Mouse (Mus musculus): Measurements from ENCODE around the gene Fiz1.

The Fiz1 gene

GRCm38 (mm10) chr7:5014251-5015117, at the start of gene Fiz1, which contains the start of gene Zfp524:
Gene Fiz1, minus strand, starts transcription at chr7:5014697.
Gene Zfp524, plus strand, starts transcription at chr7:5014415.
- DNase-seq (ENCODE audit: extremely low spot score, low read depth, low spot score), result peak; percentile 95

DNA sequence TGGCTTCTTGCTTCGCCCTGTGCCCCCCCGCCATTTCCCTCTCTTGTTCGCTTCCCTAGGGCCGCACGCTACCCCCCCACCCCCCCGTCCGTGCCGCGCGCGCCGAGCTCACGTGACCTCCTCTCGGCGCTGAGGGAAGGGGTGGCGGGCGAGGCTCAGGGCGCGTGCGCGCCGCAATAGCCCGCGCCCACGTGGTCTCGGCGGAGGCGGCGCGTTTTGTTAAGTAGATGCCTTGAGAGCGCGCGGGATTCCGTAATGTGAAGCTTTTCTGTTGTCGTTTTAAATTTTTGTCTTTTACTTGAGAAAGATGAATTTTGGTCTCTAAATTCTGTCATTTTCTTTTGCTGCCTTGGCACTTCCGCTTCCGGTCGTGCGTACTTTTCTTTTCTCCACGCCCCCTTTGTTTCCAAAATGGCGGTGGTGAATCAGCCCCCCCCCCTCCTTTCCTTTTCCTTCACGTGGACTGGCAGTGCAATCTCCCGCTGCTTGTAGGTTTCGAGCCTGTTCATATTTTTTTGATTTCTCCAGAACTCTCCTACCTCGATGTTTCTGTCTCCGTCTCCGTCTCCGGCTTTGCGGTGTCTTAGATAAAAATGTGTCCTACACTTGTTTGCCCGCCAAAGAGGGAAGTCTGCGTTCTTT, 48.0 kb upstream of the Fiz1 start:
- peak; percentile 82 for DNase-seq (ENCODE audit: extremely low spot score, low read depth, low spot score)

GRCm38 (mm10) chr7:5061774-5062359, 47.4 kb upstream of the Fiz1 start, which contains the start of gene U2af2:
Gene U2af2, plus strand, starts transcription at chr7:5062143.
- DNase-seq (ENCODE audit: extremely low spot score, low read depth, low spot score), result no peak

- peak; percentile 99 for DNase-seq (ENCODE audit: extremely low spot score, low read depth, low spot score)
Measured at GRCm38 (mm10) chr7:5060944-5061773, 46.7 kb upstream of the Fiz1 start.

- no peak for DNase-seq (ENCODE audit: extremely low spot score, low read depth, low spot score)
Measured at GRCm38 (mm10) chr7:5060239-5060731, 45.8 kb upstream of the Fiz1 start.

DNA sequence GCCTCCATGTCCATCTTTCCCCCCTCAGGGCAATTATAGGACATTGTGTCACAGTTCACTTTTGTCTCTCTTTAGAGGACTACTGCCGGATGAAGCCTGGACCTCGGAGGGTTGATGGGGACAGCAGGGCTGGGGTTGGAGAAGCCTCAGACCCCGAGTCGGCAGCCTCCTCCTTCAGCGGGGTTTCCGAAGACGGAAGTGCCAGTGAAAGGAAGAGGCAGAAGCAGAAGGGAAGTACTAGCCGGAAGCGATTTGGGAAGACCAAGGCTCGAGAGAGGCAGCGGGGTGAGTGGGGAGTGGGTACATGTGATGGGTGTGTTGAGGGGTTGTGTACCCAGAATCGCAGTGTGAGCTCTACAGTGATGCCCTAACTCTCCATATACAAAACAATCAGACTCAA, 44.9 kb upstream of the Fiz1 start:
- no peak for DNase-seq (ENCODE audit: extremely low spot score, low read depth, low spot score)

DNA sequence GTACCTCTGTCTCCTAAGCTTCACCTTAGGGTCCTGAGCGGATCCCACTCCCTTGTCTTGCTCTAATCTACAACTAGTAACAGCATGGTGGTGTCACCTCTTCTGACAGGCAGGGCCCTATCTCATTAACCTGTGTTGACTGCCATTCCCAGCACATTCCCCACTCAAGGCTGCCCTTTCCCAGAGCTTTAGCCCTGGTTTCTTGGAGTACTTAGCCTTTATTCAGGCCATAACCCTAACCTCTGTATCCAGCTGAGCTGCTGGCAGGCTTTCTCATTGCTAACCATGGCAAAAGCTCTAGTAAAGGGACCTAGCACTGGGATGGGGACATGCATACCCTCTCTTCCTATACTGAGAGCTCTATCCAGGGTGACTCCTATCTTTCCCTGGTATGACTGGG, 44.1 kb upstream of the Fiz1 start:
- DNase-seq (ENCODE audit: extremely low spot score, low read depth, low spot score), result no peak

DNA sequence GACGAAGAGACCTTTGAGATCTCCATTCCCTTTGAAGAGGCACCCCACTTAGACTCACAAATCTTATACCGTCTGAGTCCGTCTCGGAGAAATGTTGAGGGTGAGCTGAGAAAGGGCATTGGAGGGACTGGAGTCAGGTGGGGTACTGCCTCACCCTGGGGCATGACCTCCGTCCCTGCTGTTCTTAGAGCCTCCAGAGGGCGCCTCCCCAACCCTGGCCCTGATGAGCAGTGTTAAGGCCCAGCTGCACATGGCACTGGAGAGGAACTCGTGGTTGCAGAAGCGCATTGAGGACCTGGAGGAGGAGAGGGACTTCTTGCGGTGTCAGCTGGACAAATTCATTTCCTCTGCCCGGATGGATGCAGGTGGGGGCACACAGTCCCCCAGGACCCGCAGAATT, 43.3 kb upstream of the Fiz1 start:
- no peak for DNase-seq (ENCODE audit: extremely low spot score, low read depth, low spot score)

- DNase-seq (ENCODE audit: extremely low spot score, low read depth, low spot score), result no peak
Measured at GRCm38 (mm10) chr7:5057381-5057780, 42.9 kb upstream of the Fiz1 start.

GRCm38 (mm10) chr7:5056651-5057263, 42.3 kb upstream of the Fiz1 start:
- no peak for DNase-seq (ENCODE audit: extremely low spot score, low read depth, low spot score)

DNA sequence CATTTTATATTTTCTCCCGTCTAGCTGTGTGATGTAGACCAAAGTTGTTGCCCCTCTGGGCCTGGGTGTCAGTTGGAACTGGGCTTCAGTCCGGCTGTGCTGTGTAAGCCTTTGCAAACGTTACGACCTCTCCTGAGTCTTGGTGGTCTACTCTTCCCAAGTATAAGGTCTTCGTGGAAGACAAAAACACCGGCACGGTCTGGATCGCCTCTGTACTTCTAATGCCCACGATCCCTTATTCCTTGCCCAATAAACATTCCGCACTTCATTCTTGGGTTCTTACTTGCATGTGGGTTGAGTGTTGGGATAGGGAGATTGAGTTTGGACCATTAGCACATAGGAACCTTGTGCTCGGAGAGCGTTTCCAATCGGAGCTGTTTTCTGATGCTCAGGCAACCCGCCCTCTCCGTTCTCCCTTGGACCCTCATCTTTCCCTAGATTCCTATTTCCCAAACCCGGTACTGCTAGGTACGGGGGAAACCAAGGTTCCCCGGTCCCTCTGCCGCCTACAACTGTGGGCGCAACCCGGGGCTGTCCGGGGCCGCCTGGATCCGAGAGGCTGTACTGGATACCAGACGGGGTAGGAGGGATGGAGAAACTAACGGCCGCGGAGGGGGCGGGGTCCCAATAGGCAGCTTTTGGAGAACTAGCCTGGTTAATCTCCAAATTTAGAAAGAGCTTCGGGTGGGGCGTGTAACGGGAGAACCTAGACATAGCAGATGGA, 39.1 kb upstream of the Fiz1 start:
- DNase-seq (ENCODE audit: extremely low spot score, low read depth, low spot score), result no peak

DNA sequence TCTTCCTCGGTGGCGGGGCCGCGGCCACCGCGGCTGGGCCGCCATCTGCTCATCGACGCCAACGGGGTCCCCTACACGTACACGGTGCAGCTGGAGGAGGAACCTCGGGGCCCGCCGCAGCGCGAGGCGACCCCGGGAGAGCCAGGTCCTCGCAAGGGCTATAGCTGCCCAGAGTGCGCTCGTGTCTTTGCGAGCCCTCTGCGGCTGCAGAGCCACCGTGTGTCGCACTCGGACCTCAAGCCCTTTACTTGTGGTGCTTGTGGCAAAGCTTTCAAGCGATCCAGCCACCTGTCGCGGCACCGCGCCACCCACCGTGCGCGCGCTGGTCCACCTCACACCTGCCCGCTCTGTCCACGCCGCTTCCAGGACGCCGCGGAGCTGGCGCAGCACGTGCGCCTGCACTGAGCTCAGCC, 38.4 kb upstream of the Fiz1 start:
- DNase-seq (ENCODE audit: extremely low spot score, low read depth, low spot score), result no peak

DNA sequence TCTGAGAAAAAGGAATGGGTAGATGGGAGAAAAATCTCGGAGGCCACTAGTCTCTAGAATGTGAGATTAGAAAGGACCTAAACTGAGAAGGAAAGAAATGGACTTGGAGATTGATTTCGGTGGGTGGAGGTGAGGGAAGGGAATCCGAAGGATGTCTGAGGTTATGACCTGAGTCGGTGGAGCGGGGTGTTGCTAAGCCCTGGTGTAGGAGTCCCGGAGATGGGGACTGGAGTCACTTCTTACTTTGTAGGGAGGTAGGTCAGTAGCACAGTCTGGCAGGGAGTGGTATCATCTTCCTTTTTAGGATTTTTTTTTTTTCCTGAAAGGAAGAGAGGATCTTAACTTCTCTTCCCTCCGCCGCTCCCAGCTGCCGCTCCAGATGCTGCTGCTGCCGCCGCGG, 37.9 kb upstream of the Fiz1 start:
- DNase-seq (ENCODE audit: extremely low spot score, low read depth, low spot score), result no peak

- no peak for DNase-seq (ENCODE audit: extremely low spot score, low read depth, low spot score)
Measured at GRCm38 (mm10) chr7:5051193-5052192, 37.0 kb upstream of the Fiz1 start, which contains the start of gene Zfp580. Gene Zfp580, plus strand, starts transcription at chr7:5051538.

DNA sequence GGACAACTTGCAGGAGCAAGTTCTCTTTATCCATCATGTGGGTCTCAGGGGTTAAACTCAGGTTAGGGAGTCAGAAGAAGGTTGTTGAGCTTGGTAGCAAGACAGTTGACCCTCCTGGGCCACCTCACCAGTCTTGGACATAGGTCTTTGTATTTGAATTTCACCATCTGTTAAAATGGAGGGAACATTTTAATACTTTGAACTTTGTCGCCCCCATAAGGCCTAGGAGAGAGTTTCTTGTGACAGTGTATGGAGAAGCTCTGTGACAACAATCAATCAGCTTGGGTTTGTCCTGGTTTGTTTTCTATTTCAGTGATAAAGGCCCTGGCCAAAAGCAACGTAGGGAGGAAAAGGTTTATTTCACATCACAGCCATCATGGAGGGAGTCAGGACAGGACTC, 32.8 kb upstream of the Fiz1 start:
- DNase-seq (ENCODE audit: extremely low spot score, low read depth, low spot score), result no peak

DNA sequence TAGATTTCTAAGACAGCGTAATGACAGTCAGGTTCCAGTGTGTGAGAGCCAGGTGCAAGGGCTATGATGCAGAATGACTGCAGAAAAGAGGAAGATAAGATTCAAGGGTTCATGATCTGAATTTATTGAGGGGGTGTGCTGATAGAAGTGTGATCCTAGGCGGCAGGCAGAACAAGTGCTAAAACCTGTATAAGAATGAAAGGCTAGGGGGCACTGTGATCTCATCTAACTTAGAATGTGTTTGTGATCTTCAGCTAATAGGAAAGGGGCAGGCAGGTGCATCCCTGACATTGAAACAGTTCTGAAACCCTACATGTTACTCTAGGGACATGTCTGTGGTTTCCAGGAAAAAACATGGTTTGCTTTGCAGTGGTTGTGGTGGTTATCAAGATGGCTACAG, 31.6 kb upstream of the Fiz1 start:
- no peak for DNase-seq (ENCODE audit: extremely low spot score, low read depth, low spot score)

DNA sequence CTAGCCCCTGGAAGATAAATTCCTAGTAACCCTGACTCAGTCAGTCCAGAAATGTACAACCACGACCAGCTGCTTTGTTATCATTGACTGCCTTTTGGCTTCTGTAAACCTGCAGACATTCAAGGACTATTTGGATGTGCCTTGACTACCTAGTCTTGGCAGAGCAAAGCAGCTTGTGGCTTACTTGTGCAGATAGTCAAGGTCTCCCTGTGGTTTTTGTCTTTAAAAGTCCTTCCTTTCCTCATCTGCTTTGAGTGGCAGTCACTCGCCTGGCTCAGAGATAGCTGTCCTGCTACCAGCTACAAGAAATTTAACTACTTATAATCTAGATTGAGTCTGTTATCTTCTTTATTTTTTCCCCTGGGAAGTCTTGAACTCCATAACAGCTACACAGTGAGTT, 30.5 kb upstream of the Fiz1 start:
- DNase-seq (ENCODE audit: extremely low spot score, low read depth, low spot score), result no peak

- no peak for DNase-seq (ENCODE audit: extremely low spot score, low read depth, low spot score)
Measured at GRCm38 (mm10) chr7:5038940-5039339, 24.4 kb upstream of the Fiz1 start.
